Mouse (Mus musculus): ENCODE measurements at regions not wholly inside any gene's neighbourhood (a gene's known extent, or its start where the extent isn't known, plus 50 kb on each side); places are given as distances from the start of the nearest gene placed in this dataset.
A peak's percentile ranks its signal among the peaks of the same experiment; 100 is the strongest.

- H3K4me3 ChIP-seq: no peak overlapping the region
- intact Hi-C loops (cut with DNase I): no loop called here
- no peak for DNase-seq
- H3K27ac ChIP-seq: no peak overlapping the region
- no peak for TF ChIP-seq CTCF (IDR thresholded peaks at IDR 0.05)
These were observed 399.2 kb downstream of the Rps24 start for GRCm38 (mm10) chr14:24886164-24886563.

- no peak for TF ChIP-seq CTCF (IDR thresholded peaks at IDR 0.05)
- H3K27ac ChIP-seq: no peak overlapping the region
- intact Hi-C loops (cut with DNase I): no loop called here
- H3K4me3 ChIP-seq: no peak overlapping the region
- no peak for DNase-seq
These were observed 400.0 kb downstream of the Rps24 start for GRCm38 (mm10) chr14:24886896-24887421.

- intact Hi-C loops (cut with DNase I): no loop called here
- TF ChIP-seq CTCF (IDR thresholded peaks at IDR 0.05): no peak
- Histone ChIP-seq H3K27ac (no peak overlapping the region), H3K4me3 (no peak overlapping the region)
- no peak for DNase-seq
These were observed 403.9 kb downstream of the Rps24 start for GRCm38 (mm10) chr14:24890856-24891255.

- intact Hi-C loops (cut with DNase I): no loop called here
- no peak for TF ChIP-seq CTCF (IDR thresholded peaks at IDR 0.05)
- Histone ChIP-seq H3K4me3 (no peak overlapping the region), H3K27ac (no peak overlapping the region)
- DNase-seq: no peak
These were observed 408.3 kb downstream of the Rps24 start for GRCm38 (mm10) chr14:24895196-24895595.

- DNase-seq: no peak
- intact Hi-C loops (cut with DNase I): no loop called here
- Histone ChIP-seq H3K4me3 (no peak overlapping the region), H3K27ac (no peak overlapping the region)
- TF ChIP-seq CTCF (IDR thresholded peaks at IDR 0.05): no peak
These were observed 409.8 kb downstream of the Rps24 start for GRCm38 (mm10) chr14:24896681-24897080.

- Histone ChIP-seq H3K27ac (no peak overlapping the region; the same call in 1 of the 2 replicates), H3K4me3 (no peak overlapping the region)
- intact Hi-C loops (cut with DNase I): no loop called here
- no peak for TF ChIP-seq CTCF (IDR thresholded peaks at IDR 0.05)
- DNase-seq: peak; percentile 35
These were observed 413.7 kb downstream of the Rps24 start for GRCm38 (mm10) chr14:24900501-24901179.

GRCm38 (mm10) chr14:24901726-24902125 lies 414.8 kb downstream of the Rps24 start:
- Histone ChIP-seq H3K4me3 (no peak overlapping the region), H3K27ac (0 out of 2 replicates have a peak overlapping the region, but pooled peaks have one; percentile 0)
- intact Hi-C loops (cut with DNase I): no loop called here
- no peak for TF ChIP-seq CTCF (IDR thresholded peaks at IDR 0.05)
- no peak for DNase-seq

GRCm38 (mm10) chr14:24902870-24903269 lies 415.9 kb downstream of the Rps24 start:
- Histone ChIP-seq H3K27ac (peak overlapping the region; percentile 38), H3K4me3 (no peak overlapping the region)
- DNase-seq: peak; percentile 59
- intact Hi-C loops (cut with DNase I): no loop called here
- peak; percentile 35 for TF ChIP-seq CTCF (IDR thresholded peaks at IDR 0.05)

GRCm38 (mm10) chr14:24904712-24905111 lies 417.8 kb downstream of the Rps24 start:
- Histone ChIP-seq H3K4me3 (no peak overlapping the region), H3K27ac (no peak overlapping the region)
- no peak for DNase-seq
- intact Hi-C loops (cut with DNase I): loop anchor here (5.0 kb wide), 1 partner anchor 113 kb away; no protein-coding TSS in a partner anchor
- TF ChIP-seq CTCF (IDR thresholded peaks at IDR 0.05): no peak

GRCm38 (mm10) chr14:24906916-24907315 lies 420.0 kb downstream of the Rps24 start:
- no peak for DNase-seq
- Histone ChIP-seq H3K27ac (no peak overlapping the region), H3K4me3 (no peak overlapping the region)
- TF ChIP-seq CTCF (IDR thresholded peaks at IDR 0.05): no peak
- intact Hi-C loops (cut with DNase I): loop anchor here (5.0 kb wide), 1 partner anchor 110 kb away; no protein-coding TSS in a partner anchor

GRCm38 (mm10) chr14:24908377-24908776 lies 421.5 kb downstream of the Rps24 start:
- Histone ChIP-seq H3K27ac (no peak overlapping the region), H3K4me3 (no peak overlapping the region)
- intact Hi-C loops (cut with DNase I): loop anchor here (5.0 kb wide), 1 partner anchor 109 kb away; no protein-coding TSS in a partner anchor
- no peak for DNase-seq
- TF ChIP-seq CTCF (IDR thresholded peaks at IDR 0.05): no peak

GRCm38 (mm10) chr14:24911621-24912020 lies 424.7 kb downstream of the Rps24 start:
- no peak overlapping the region for H3K27ac ChIP-seq
- DNase-seq: peak; percentile 35
- intact Hi-C loops (cut with DNase I): no loop called here
- TF ChIP-seq CTCF (IDR thresholded peaks at IDR 0.05): no peak
- no peak overlapping the region for H3K4me3 ChIP-seq

GRCm38 (mm10) chr14:24919056-24919455 lies 432.1 kb downstream of the Rps24 start:
- no peak for DNase-seq
- TF ChIP-seq CTCF (IDR thresholded peaks at IDR 0.05): no peak
- intact Hi-C loops (cut with DNase I): no loop called here
- Histone ChIP-seq H3K27ac (no peak overlapping the region), H3K4me3 (no peak overlapping the region)

- no peak overlapping the region for H3K4me3 ChIP-seq
- intact Hi-C loops (cut with DNase I): no loop called here
- no peak for DNase-seq
- TF ChIP-seq CTCF (IDR thresholded peaks at IDR 0.05): no peak
- no peak overlapping the region for H3K27ac ChIP-seq
These were observed 435.1 kb downstream of the Rps24 start for GRCm38 (mm10) chr14:24922006-24922405.
